Mouse (Mus musculus) central nervous system, embryonic 11.5 days (tissue): ENCODE measurements around the gene Cat. TPM values are rescaled to one million over a fixed set of nuclear protein-coding genes. Genes with fewer than 3 reads are reported as not detected.

Source experiments
- polyA plus RNA-seq: library from polyadenylated mRNA; depleted of rRNA; stranded (reverse); fragments of >200 nt; gene quantifications from 2 replicates; pipeline ENCODE4 v1.2.3, GENCODE M21; 2012; rRNA removed

Gene Cat
- polyA plus RNA-seq, result 48.6 and 60.8 TPM in 2 replicates

GRCm38 (mm10) chr2:103484617-103485401 is at the start of gene Cat:
Cat (minus strand) TSS chr2:103485160.

DNA sequence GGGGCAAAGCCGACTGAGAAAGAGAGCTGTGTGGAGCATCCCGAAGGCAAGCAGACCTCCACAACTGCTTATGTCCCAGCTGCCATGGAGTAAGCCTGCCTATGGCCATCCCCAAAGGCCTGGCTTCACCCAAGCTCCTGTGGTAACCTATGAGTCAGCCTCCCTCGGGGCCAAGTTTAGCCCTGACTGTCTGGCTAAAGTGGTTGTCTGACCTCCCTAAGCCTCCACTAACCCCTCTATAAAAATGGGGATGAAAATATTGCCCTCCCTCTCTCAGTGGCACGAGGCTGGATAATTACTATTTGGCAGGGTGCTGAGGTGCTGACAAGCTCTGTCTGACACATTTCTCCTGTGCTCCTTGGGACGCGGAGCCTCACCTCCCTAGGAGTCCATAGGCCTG is 73.6 kb downstream of the Cat start, which contains the start of gene Elf5:
Gene Elf5, plus strand, starts transcription at position 341 of the 400 bp plus-strand sequence.

Other genes with a start within 250 kb of the Cat start
- 0.04 and 0.06 TPM in 2 replicates for gene Ehf, start 181.9 kb downstream of the Cat start, polyA plus RNA-seq
- gene Elf5, start 73.5 kb downstream of the Cat start, polyA plus RNA-seq, result 0.11 and 0.52 TPM in 2 replicates
- 13.2 and 15.8 TPM in 2 replicates for gene Abtb2, start 81.2 kb upstream of the Cat start, polyA plus RNA-seq